Mouse (Mus musculus) monocyte, adult 2 months (primary cell): ENCODE measurements around the gene Lama5.
"Not testable (repeated sequence)": the region's sequence is repeated elsewhere in the genome, so short reads cannot be mapped to it uniquely, and the experiment has no call there.

Experiments
- DNase-seq, 2 experiments: peaks; one replicate each; pipeline ENCODE4 v3.0.0; 2022; ENCODE audit warnings: low spot score in 2 of 2, low read depth in 1 of 2

Lama5 gene

DNA sequence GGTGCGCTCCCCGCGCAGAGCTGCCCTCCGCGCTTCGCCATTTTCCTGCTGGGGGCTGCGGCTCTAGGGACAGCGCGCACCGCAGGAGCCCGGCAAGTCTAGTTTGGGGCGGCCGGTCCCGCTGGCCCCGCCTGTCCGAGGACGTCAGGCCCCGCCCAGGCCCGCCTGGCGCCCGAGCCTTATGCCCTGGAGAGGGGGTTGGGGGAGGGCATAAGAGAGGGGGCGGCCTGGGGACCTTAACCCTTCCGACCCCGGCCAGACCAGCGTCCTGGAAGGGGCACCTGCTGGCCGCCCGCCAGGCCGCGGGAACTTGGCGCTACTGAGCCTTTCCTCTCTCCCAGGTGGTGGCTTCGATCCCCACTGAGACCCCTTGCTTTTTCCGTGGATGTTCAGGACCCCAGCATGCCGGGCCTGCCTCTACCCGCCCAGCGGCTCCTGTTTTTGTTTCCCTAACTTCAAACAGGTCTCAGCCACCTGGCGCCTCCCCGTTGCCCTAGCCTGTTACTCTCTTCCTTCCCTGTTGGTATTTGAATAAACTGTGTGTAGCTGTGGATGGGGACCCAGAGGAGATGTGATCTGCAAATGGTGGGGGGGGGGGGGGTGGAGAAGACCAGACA lies at the start of gene Lama5:
TSS of gene Lama5 (minus strand) at position 98 of the 617 bp plus-strand sequence.
- no peak for DNase-seq

DNA sequence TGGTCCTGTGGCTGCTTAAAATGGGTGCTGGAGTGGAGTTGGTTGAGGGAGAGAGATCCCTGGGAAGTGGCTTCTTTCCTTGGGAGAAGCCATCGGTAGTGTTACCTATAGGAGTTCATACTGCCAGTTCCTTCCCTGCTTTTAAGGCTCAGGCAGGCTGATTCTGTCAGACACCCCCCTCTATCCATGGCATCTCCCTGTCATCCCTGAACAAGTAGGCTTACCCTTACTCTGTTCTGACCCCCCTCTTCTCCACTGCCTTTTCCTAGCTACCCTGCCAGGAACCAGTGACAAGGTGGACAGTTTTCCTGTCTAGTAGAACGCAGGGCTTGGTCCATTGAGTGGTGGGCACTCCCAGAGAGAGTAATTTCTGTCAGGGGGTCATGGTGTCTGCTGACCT lies 48.9 kb upstream of the Lama5 start:
- DNase-seq, result no peak

DNA sequence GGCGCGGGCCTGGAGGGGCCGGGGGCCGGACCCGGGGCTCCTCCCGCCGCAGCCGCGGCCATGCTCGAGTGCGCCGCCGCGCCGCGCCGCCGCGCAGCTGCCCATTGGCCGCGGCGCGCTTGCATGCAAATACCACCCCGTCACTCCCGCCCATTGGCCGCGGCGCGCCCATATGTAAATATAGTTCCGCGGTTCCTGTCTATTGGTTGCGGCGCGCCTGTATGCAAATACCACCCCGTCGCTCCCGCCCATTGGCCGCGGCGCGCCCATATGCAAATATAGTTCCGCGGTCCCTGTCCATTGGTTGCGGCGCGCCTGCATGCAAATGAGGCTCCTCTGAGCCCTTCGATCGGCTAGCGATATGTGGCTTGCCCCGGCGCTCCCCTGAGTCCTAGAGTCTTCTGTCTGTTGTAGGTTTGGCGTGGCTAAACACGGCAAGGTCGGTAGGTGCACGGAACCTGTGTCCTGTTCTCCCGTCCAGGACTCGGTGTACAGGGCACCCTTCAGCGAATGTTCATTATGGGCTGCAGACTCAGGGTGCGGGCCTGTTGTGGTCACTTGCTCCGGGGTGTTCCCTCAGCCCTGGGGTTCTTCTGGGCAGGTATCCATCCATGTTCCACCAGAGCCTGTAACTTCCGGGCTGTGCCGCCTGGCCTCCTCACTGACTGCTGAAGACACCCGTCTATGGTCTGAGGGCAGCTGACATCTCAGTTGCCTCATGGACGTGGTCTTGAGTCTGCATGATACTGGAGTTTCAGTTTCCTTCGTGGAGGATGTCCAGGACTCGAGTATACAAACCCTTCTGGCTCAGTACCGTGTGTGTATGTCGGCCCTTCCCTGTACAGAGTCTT lies 48.0 kb upstream of the Lama5 start, which contains the start of gene Cables2:
TSS of gene Cables2 (minus strand) at position 103 of the 851 bp plus-strand sequence.
- DNase-seq, result peak; percentile 83 to 85

DNA sequence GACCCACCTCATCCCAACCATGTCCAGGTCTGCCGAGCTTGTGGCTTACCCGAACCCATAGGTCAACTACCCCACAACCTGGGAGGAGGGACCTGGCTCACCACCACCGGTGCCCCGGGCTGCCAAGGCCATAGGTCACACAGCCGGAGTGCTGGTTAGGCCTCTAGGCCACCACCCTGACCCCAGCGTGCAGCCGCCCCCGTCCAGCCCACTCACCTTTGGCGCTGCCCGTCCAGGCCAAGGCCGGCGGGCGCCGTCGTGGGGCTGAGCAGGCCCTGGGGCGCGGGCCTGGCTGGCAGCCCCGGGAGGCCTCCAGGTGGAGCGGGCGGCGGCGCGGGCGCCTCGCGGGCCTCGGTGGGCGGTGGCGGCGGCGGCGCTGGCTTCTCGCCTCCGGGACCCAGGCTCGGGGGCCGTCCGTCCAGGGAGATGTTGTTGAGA lies 47.2 kb upstream of the Lama5 start:
- DNase-seq, result peak in 1 of 2 experiments; percentile 35

DNA sequence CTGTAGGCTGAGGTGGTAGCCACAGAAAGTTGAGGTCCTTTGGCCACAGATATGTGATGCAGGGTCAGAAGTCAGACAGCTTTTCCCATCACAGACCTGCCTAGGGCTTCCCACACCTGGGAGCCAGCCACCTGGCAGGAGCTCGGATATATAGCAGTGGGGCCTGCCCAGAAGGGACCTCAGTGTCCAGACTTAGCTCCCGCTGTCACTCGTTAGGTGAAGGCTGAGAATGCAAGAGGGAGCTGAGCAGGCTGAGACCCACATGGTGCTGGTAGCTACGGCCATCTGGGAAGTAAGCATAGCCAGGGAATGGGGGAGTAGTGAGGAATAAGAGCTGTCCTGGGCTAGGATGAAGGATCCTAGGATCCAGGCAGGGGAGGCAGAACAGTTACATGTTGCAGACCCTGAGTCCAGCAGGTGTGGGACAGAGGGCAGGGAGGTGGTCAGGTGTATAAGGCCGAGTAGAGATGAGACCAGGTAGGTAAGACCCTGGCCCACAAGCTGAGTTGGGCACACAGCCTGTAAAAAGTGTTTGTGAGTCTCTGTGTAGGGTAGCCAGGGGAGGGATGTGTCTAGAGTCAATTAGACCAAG lies 46.2 kb upstream of the Lama5 start:
- no peak for DNase-seq

DNA sequence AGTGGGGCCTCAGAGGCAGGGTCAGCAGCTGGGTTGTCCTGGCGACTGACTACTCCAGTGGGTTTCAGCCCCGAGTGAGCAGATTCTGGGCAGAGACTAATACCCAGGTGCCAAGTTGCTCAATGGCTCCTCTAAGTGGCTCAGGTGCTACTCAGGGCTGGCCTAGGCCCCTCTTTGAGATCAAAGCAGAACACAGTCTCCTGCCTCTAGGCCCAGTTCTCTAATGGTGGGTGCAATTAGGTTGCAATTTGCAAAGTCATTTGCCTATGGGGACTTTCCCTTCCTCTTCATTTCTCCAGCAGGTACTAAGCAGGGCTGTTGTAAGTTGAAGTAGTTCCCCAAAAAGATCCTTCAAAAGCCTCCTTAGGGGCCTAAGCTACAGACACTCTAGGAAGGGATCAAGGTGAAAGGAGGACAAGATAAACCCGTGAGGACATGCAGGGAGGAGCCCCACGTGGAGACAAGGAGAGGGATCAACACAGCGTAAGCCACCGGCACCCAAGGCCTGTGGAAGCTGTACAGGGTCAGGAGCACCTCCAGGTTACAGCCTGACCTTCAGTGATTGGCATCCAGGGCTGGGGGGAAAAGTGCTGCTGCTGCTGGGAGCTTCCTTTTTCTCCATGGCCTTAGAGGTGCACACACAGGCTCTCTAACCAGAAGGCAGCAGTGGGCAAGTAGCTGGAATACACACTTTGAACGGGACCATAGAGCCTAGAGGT lies 45.0 kb upstream of the Lama5 start:
- no peak for DNase-seq

DNA sequence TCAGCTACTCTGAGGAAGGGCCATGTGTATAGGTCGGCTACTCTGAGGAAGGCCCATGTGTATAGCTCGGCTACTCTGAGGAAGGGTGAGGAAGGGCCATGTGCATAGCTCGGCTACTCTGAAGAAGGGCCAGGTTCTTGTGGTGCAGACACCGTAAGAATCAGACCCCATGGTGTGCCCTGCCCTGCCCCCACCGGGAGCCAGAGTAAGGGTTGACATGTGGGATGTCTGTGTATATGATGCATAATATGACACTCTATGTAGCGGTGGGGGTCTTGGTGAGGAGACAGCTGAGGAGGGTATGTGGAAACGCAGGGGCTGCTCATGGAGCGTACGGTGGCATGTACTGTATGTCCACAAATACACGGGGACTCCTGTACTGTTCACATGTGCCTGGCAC lies 43.7 kb upstream of the Lama5 start:
- DNase-seq, result no peak

DNA sequence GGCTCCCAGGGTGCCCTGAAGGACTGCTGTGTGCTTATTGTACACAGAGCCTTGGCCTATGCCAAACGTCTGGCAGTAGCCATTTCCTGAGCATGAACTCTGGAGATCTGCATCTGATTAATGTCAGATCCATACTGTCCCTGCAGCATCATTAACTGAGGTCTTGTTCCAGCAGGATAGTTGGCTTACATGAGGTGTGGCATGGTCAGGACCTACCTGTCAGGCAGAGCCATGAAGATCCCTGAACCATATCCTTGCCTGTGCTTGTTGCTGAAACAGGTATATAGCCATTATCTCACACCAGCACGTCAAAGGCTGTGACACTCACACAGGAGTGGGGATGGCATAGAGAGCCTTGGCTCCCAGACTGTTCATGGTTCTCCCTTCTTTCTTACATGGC lies 42.3 kb upstream of the Lama5 start:
- DNase-seq, result no peak

DNA sequence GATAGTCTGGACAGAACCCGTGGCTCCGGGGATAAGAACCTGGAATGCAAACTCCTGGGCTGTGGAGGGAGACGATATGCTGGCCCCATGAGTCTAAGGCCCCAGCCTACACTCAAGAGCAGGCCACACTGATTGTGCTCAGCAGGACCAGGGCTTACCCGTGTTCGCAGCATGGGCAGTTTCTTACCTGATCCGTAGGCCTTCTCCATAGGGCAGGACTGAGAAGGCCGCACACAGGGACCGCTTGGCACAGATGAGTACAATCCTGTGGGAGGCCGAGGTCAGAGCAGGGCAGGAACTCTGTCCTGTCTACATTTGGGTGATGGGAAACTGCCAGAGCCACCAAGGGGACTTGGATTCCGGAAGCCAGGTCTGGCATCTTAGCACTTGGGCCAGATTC lies 37.2 kb upstream of the Lama5 start:
- no peak for DNase-seq

DNA sequence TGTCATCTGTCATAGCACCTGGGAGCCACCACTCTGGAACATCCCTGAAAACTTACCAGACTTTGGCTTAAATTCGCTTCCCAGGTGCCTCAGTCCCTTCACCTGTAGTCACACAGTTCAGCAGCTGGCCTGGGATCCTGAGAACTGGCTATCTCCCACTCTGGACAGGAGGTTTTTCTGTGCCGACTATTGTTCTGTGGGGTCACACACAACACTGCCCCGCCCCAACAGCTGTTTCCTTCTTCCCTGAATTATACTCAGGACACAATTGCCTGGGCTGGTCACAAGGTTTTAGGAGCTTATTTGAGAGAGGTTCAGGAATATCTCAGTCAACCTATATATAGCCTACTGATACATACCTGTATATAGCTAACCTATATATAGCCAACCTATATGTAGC lies 36.8 kb upstream of the Lama5 start:
- no peak for DNase-seq

DNA sequence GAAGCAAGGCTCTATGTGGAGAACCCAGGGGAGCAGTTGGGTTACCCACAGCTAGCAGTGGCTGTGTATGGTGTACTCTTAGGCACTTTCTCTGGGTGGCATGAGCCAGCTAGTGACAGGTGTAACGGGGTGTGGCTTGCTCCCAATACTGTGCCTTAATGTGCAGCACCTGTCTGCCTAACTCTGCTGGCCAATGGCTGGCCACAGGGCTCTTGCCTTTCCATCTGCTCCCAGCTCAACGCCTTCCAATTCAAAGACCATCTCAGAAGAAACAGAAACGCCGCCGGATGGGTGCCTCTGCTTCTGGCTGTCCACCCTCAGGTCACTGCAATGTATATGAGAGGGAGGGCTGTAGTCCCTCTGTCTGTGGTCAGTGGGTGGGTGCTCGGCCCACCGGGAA lies 36.2 kb upstream of the Lama5 start:
- DNase-seq, result no peak

DNA sequence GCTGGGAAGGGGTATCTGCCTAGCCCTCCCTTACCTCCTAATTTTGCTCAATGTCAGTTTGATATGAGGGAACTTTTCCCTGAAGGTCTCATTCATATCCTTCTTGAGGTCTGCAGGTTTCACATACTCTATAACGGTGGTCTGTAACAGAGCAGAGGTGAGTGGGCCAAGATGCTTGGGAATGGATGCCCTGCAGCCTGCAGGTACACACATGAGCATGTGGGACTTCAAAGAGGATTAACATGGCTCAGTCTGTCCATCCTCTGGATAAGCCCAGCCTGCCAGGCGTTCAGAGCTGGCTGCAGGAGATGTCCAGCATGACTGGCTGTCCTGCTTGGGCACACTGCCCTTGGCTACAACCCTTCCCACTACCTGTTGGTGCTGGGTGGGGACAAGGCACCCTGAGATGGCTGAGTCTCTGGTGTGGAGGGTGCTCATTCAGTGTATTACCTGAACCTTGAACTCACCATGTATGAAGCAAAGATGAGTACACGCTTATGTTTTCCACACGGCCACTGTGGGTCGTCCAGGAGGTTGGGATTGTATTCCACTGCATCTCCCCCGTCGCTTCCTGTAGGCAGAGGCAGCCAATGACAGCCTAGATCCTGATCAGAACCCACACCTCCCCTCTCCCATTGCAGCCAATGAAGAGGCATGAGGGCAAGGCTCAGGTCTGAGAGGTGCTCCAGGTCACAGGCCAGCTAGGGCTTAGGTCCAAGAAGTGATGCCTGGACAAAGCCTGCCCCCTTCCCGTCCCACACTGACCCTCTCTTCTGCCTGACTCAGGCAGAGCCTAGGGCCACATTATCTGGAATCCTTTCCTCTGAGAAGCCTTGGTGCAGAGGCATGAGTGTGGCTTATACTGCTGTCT lies 35.2 kb upstream of the Lama5 start:
- DNase-seq, result no peak

DNA sequence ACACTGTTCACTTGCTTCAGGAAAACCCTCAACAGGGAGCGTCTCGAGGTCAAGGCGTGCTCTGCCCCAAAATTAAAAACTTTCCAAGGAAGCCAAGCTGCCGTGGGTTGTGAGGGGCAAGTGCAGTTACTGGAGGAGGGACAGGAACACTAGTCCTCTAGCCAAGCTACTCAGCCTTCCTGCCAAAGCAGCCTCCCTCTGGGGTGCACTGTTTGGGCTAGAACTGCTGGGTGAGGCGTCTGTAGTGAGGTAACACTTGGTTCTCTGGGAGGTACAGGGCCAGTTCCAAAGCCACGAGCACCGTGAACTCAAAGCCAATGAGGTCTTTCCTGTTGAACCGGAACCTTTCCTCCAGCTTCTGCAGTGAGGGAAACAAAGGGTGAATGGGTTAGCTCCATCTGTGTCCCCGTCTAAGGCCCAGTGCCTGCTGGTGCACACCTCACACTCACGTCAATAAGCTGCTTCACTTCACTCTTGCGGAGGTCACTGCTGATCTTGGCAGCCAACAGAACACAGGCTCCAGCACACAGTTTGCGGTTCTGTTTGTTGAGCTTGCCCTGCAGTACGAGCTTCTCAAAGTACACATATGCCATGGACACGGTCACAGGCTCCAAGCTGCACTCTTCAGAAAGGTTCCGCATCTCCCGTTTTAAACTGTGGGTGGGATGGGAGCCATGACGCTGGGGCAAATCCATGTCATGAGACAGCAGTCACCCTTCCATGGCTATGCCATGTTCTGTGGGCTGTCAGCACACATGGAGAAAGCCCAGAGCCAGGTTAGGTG lies 34.4 kb upstream of the Lama5 start:
- DNase-seq, result not testable (repeated sequence)

DNA sequence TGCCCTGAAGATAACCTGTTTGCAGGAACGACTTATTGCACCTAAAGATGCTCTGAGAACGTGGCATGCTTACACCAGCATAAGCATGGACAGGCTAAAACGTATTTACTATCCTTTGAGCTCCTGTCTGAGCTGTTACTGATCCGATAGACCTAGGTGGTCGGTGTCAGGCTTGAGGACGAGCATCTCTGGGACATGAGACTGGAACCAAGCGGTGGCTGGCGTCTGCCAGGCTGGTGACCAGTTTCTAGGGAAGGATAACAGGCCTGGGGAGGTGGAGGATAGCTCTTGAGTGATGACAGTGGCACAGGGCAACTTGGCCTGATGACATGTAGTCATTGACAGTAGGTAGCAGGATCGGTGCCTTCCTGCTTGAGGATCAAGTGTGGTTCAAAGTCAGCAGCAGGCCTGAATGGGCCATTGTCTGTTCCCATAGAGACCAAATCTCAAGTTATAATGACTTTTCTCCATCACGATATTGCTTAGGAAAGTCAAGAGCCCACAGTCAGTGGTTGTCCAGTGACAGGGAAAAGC lies 33.4 kb upstream of the Lama5 start:
- not testable (repeated sequence) for DNase-seq

DNA sequence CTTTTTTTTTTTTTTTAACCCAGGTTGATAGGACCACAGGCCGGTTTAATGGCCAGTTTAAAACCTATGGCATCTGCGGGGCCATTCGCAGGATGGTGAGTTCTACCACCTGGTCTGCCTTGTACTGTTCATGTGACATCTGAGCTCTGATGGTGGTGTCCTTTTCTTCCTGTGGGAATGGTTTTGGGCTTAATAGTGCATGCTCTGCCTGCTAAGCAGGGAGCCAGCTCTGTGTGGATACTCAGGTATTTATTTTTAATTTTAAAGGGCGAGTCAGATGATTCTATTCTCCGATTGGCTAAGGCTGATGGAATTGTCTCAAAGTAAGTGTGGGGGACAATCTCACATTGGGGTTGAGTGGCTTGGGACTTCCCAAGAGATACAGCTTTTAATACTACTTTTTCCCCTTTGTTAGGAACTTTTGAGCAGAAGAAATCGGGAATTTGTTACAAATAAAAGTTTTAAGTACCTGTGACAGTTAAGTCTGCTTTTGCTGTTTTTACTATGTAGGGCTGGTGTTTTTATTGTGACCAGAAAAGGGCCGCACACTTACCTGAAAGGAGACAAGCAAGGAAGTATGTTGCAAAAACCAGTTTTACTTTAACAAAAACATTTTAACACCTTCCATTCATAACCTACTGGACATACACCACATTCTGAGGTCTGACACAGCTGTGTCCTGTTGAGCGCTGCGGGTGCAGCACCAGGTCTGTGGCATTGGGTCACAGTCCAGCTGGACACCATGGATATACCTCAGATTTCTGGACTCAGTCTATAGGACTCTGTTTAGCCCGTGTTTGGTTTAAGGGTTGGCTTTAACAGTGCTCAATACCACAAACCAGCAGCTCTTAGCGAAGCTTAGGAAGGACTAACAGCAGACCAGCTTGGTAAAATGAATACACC lies 32.6 kb upstream of the Lama5 start:
- no peak for DNase-seq

DNA sequence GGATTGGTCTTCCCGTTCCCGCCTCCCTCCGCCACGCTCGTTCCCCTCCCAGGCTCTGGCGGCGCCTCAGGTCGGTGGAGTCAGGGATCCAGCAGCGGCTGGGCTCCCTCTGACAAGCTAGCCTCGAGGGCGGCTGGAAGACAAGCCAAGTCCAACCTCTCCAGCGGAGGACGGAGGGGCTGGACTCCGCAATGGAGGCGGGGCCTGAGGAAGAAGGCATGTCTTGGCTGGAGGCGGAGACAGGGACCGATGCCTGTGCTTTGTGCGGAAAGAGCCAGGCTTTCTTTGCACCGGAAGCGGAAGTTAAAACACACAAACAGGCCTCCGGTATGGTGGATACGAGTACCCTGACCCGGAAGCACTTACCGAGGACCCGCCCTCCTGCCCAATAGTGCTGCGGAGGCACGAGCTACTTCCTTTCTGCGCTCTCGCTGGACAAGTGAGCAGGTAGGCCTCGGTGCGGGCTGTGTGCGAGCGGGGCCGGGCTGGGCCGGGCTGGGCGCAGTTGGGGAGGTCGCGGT lies 31.4 kb upstream of the Lama5 start, which contains the start of gene Rps21:
TSS of gene Rps21 (plus strand) at position 377 of the 521 bp plus-strand sequence.
- peak; percentile 91 to 93 for DNase-seq

DNA sequence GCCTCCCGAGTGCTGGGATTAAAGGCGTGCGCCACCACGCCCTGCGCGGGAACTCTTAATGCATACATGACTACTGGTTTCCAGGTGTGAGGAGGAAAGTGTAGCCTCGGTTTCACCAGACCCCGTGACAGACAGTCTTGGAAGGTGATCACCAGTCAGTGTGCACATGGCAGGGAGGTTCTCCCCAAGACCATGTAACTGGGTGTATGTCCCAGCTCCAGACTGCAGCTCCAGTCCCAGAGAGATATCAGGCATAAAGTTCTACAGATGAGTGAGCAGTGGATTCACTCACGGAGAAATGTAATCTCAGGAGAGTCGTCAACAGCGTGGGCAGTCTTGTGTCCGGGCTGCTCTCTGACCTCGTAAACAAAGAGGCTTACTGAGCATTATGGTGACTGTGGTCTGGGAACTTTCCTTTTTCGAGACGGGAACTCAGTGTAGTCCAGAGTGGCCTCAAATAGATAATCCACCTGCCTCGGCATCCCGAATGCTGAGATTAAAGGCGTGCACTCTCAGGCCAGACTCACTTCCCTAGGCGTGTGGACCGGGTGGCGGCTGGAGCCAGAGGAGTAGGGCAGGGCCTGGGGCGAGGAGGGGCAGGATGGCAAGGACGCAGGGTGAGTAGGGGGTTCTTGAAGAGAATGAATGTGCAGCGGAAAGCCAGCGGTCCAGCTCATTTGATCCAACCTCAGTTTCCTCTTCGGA lies 30.8 kb upstream of the Lama5 start:
- no peak for DNase-seq
